Mouse (Mus musculus) spleen, adult 2 months (tissue): ENCODE data around the gene Ryr2.

Experiments
- CTCF ChIP-seq: fragments of 200-500 bp; IDR thresholded peaks from 2 replicates; pipeline ENCODE4 v1.5.1; 2011; ENCODE audit warnings: mild to moderate bottlenecking, inconsistent platforms; ENCODE audit not compliant: insufficient read depth, insufficient read length, insufficient replicate concordance; ENCODE audit errors: extremely low read depth
- POLR2A ChIP-seq: fragments of 200-500 bp; IDR thresholded peaks from 2 replicates; pipeline ENCODE4 v1.6.1; 2011; ENCODE audit warnings: low read depth, low read length, inconsistent platforms

GRCm38 (mm10) chr13:12133549-12133948, 26.8 kb upstream of the Ryr2 start:
- TF ChIP-seq POLR2A: no peak
- no peak for TF ChIP-seq CTCF
